Mouse (Mus musculus) yolk sac, embryonic 10.5 days (tissue): ENCODE measurements around the gene Slc23a2.

ENCODE experiments used
- DNase-seq: peaks from one replicate; pipeline ENCODE4 v3.0.0-alpha.2; 2017; ENCODE audit warnings: low spot score

Slc23a2 gene

DNA sequence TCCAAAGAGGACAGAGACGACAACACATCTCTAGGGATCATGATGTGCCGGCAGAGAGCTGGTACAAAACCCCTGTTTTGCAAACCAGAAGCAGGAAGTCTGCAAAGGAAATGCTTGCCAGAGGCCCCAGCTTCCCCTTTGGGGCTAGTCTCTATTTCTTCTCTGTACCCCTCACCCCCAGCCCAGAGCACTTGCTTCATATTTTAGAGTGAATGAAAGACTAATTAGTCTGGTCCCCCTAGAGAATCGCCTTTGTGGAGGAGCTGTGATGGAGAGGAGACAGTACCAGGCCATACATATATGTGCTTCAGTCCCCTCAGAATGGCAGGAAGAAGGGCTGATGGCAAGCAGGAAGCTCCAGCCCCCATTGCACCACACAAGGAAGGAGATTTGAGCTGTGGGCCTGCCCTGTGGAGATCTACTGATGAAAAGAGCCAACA is 125.5 kb downstream of the Slc23a2 start:
- DNase-seq, result no peak

DNA sequence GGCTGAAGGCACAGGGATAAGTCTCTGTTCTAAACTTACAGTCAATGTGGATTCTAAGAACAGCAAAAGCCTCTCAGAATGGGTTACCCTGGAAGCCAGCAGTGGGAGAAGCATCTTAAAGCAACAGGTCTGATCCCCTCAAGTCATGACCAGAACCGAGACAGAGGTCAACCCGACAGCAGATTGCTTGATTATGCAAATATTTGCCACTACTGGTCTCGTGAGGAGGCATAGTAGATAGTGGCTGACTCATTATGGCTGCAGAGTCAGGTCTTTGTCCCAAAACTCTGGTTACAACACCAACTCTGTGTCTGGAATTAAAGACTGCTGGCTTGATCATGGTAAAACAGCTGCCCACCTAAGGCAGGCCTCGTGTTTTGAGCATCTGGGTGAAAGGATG is 126.8 kb downstream of the Slc23a2 start:
- DNase-seq, result no peak

DNA sequence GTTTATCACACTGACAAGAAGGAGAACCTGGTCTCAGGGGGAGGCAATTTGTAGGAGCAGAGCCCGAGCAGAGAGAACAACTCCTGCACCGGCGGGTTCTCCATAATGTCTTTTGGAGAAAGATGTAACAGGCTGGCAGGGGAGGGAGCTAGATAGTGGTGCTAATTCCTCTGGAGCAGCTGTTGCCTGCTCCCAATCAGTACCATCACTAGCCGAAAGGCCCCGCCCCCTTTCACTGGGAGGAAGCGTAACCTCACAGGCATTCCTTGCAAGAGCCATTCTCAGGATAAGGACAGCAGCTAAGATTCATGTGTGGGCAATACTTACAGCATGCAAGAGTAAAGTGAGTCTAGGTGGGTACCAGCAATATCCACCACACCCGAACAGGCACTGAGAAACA is 127.3 kb downstream of the Slc23a2 start:
- DNase-seq, result peak; percentile 46

DNA sequence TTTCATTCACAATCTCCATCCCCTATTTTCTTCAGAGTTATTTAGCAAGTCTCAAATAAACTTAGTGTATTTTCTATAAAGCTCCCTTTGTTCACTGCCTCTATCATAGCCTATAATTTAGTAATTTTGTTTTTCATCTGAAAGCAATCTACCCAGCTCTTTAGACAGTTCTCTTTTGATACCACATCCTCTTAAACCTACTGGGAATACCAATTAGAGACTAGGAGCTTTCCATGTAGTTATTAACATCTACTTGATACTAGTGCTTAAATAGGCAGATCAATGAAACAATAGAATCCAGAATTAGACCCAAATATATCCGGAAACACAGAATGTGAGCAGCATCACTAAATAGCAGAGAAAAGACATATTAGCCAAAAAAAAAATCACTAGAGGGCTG is 128.9 kb downstream of the Slc23a2 start:
- DNase-seq, result no peak

DNA sequence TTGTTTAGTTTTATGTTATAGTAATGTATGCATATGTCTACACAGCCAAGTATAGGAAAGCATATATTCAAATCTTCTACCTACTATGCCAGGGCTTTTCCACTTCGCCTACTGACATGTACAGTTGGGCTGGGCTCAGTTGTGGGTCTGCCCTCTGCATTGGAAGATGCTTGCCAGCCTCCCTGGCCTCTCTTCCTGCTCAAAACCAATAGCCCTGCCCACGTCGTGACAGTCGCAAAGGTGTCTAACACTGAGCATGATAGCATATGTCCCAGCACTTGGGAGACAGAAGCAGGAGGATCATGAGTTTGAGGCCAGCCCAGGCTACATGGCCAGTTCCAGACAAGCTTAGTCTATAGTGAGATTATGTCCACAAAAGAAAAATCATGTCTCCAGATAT is 131.8 kb downstream of the Slc23a2 start:
- no peak for DNase-seq

DNA sequence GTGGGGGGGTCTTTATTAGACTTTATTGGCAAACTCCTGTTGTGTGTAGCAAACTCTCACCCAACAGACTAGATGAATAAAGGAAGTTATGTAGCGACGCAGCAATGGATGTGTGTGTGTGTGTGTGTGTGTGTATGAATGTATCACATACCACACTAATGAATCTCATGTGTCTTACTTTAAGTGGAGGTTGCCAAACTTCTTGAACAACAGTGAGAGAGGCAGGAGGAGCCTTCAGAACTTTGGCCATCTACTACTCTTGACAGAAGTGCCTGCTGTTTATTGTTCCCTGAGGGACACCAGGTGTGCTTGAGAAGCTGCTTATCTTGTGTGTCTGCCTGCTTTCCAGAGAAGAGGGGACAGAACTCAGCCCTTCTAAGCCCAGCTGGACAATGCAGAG is 134.1 kb downstream of the Slc23a2 start:
- no peak for DNase-seq

DNA sequence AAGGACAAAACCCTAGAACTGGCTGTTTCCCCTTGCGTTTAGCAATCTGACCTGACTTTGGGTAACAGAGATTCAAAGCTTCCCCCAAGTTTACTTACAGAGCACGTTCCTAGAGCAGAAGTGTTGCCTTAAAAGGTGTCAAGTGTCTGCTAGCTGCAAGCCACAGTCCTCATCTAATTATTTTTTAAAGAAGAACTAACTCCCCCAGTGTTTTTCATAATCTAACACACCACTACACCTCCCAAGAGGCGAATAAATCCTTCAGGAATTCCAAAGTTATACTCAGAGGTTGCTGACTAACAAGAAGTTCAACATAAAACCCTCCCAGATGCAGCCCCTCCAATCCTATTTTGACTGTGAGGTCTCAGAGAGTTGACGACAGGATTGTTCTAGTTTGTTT is 136.7 kb downstream of the Slc23a2 start:
- DNase-seq, result no peak

DNA sequence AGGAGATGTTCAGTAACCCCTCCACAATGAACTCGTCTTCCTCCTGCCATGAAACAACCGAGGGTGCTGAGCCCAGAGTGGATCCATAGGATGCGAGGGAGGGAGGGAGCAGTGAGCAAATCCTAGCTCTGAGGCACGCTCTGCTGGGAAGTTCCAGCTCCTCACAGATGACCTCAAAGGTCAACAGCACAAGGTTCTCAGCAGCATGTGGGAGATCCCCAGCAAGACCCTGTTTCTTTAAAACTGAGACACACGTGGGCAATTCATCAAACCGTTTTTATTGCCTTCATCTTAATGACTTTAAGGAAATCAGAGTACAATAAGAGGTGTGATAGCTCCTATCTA is 137.5 kb downstream of the Slc23a2 start:
- DNase-seq, result no peak

DNA sequence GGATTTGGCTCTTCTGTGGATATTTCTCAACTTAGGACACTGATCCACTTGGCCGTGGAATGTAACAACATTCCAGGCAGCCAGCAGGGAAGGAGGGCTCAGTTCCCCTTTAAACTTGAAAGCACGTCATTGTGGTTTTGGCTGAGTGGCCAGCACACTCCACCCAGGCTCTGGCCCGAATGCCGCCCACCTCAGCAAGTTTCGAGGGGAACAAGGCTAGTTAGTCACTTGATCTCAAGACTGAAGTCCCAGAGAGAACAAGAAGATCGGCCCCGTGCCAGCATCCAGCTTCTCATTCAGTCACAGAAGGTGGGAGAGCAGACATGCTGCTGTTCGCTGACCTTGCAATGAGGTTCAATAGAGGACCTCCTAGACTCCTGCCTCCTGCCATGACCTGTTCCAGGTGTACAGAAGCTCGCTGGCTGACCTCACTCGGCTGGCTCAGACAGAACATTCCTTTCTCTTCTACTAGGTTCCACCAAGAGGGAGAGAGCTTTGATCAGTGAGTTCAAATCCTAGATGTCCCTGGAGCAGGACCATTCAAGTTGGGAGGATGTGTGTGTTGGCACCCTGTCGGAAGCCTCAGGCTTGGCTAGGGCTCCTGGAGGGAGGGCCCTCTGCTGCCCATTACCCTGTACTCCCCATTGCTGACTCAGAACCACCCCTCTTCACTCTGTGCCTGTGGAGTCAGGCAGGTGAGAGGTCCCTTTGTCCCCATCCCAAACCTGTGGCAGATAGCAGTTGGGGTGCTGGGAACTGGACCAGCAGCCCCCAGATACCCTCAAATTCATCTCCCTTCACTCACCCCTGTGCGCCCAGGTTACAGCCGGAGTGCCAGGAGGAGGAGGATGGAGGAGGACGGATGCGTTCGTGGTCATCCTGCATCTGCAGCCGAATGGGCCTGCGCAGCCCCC is 138.1 kb downstream of the Slc23a2 start:
- no peak for DNase-seq

DNA sequence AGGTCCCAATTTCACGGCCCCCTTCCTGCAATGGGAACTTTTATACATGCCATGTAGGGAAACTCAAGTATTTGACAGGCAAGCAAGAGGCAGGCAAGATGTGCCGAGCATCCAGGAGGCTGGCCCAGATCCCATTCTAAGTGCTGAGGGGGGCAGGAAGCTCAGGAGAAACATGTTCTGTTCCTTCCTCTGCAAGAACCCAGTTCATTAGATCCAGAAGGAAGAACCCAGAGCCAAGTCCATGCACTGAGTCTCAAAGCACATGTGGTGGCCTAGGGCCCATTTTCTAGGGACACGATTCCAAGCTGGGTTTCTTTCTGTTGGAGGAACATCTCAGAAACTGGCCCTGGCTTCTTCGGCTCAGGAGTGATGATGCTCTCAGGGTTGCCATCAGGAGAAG is 139.5 kb downstream of the Slc23a2 start:
- no peak for DNase-seq

DNA sequence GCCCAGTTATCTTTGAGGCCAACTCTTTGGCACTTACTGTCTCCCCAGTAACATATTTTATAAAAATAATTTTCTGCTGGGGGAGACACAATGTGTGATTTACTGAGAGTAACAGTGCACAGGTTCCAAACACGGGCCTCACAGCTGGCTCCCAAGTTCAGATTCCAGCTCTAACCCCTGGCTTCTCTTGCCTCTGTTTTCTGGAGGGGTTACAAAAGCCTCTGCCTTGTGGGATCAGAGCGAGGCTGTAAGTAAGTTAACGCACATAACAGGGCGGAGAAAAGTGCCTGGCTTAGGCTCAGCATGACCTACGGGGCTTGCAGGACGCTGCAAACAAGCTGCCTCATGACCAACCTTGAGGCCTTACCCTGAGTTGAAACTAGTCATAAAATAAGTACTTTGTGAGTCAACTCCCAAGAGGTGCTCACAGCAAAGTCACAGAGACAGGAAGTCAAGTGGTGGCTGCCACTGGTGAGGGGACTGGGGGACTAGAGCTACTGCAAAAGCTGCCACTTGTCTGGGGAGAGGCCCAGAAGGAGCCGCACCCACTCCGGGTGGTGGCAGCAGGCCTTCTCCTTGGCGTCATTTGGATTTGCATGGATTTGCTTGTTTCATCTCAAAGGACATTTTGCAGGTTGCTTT is 140.3 kb downstream of the Slc23a2 start:
- DNase-seq, result no peak

DNA sequence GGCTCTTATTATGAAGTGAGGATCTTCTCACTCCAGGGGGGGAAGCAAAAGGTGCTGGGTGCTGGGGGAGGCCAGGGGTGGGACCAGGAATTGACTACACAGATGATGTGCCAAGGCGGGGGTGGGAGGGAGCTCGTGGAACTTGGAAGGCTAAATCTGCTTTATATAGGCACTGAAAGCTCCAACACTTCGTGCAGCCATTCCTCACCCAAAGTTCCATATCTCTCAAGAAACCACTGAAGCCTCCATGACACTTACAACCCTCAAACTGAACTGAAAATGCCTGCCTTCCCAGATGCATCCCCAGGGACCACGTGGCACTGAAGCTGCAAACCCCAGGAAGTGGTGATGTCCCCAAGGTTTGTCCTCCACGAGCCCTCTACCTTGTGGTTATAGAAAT is 141.0 kb downstream of the Slc23a2 start:
- no peak for DNase-seq
